Mouse (Mus musculus): ENCODE data around the gene Ankef1.

GRCm38 (mm10) chr2:136513806-136514205, 12.1 kb downstream of the Ankef1 start:
- TF ChIP-seq CTCF (IDR thresholded peaks at IDR 0.05; ENCODE audit: low read depth, low read length) (no peak), POLR2A (IDR thresholded peaks at IDR 0.05; ENCODE audit: borderline replicate concordance, low read depth, low read length) (no peak)
